In genomic region chr11:76350931-76351623, GRCm38 (mm10) we compare ENCODE assay signal across 15 mouse cellular contexts. TPM values are rescaled to one million over a fixed set of nuclear protein-coding genes. Genes with fewer than 3 reads are reported as not detected.
DNase-seq lines count a peak whose midpoint lies in the region; ATAC-seq lines count a peak whose summit lies in the region.
"Had no signal": no experiment of that assay in that cellular context is flagged by ENCODE, and none has a peak within 500 bp of the region (broad histone marks: within the 10 kb centered on the region; RNA-seq: fewer than 3 reads in every experiment).

No protein-coding gene starts in this region.

- no peak overlapping the region for H3K9ac ChIP-seq in forebrain, embryonic 16.5 days (replicated peaks; ENCODE audit: low read depth, low read length)
- H3K9ac ChIP-seq in midbrain, embryonic 13.5 days (replicated peaks) = no peak overlapping the region
- H3K9ac ChIP-seq: intestine, embryonic 15.5 days; lung, embryonic 14.5 days had no signal

- H3K27ac ChIP-seq in forebrain, embryonic 16.5 days (ENCODE audit: low read length) = peak overlapping the region; percentile 35
- H3K27ac ChIP-seq in midbrain, embryonic 13.5 days = peak overlapping the region; percentile 57
- H3K27ac ChIP-seq: intestine, embryonic 15.5 days had no signal

- no peak overlapping the region for H3K4me3 ChIP-seq in forebrain, embryonic 16.5 days (replicated peaks; ENCODE audit: low read length)
- H3K4me3 ChIP-seq in midbrain, embryonic 13.5 days (replicated peaks) = no peak overlapping the region
- H3K4me3 ChIP-seq: intestine, embryonic 15.5 days had no signal

- ATAC-seq in forebrain, embryonic 16.5 days = peak; percentile 68
- peak; percentile 49; the same call in 1 of the 2 replicates for ATAC-seq in midbrain, embryonic 13.5 days
- ATAC-seq in CD4-positive, CD25-positive, alpha-beta regulatory T cell, adult 4 months = no peak
- ATAC-seq: intestine, embryonic 15.5 days had no signal

- intact Hi-C loops in heart, postnatal 14 days (cut with DNase I) = no loop called here

- H3K9me3 ChIP-seq in forebrain, embryonic 16.5 days (ENCODE audit: control insufficient read depth, low read length) = no peaks in the 10 kb centered on the region
- H3K9me3 ChIP-seq in midbrain, embryonic 13.5 days = no peaks in the 10 kb centered on the region
- H3K9me3 ChIP-seq: intestine, embryonic 15.5 days had no signal

- no peaks in the 10 kb centered on the region for H3K36me3 ChIP-seq in forebrain, embryonic 16.5 days (ENCODE audit: control insufficient read depth, insufficient read depth)
- H3K36me3 ChIP-seq in midbrain, embryonic 13.5 days = no peaks in the 10 kb centered on the region
- H3K36me3 ChIP-seq: intestine, embryonic 15.5 days had no signal

- H3K4me1 ChIP-seq in forebrain, embryonic 16.5 days (replicated peaks; ENCODE audit: control insufficient read depth, insufficient read depth, low read length) = peaks cover 32% of the 10 kb centered on the region
- peaks cover 52% of the 10 kb centered on the region for H3K4me1 ChIP-seq in midbrain, embryonic 13.5 days (replicated peaks)

- no peaks in the 10 kb centered on the region for H3K27me3 ChIP-seq in forebrain, embryonic 16.5 days (replicated peaks; ENCODE audit: control insufficient read depth, insufficient read depth, low read length)
- H3K27me3 ChIP-seq in midbrain, embryonic 13.5 days = no peaks in the 10 kb centered on the region
- H3K27me3 ChIP-seq: intestine, embryonic 15.5 days had no signal

- H3K4me2 ChIP-seq in forebrain, embryonic 16.5 days (ENCODE audit: low read length) = no peak overlapping the region
- no peak overlapping the region for H3K4me2 ChIP-seq in midbrain, embryonic 13.5 days (replicated peaks)
- H3K4me2 ChIP-seq: heart, embryonic 11.5 days; intestine, embryonic 15.5 days; lung, embryonic 14.5 days had no signal

- peak; percentile 98 for DNase-seq in ES-CJ7 (ENCODE audit: low read depth, low spot score)
- DNase-seq in embryo, embryonic 10.5 days (ENCODE audit: low spot score) = peak; percentile 62
- DNase-seq in cerebellum, adult 18-20 months = no peak
- no peak for DNase-seq in heart, postnatal 14 days
- DNase-seq in gastrocnemius, postnatal 25 days = no peak
- DNase-seq: adrenal gland, adult 8-10 months; cerebellum, adult 2 months; layer of hippocampus, postnatal 36 days; lung, embryonic 14.5 days; thymus, adult 2 months had no signal

- WGBS in forebrain, embryonic 16.5 days = 9% methylated on average over 10 of the region's 10 CpGs
- WGBS in midbrain, embryonic 13.5 days = 8% methylated on average over 10 of the region's 10 CpGs

RNA-seq across cellular contexts. Expression of gene Nxn, which starts 47.9 kb away (rescaled TPM):
- polyA plus RNA-seq in forebrain, embryonic 16.5 days (2015; fragmentation: Nextera tagmentation; extraction: Ambion mirVana) = 14.5 and 15.6 TPM in 2 replicates
- 29.0 and 34.3 TPM in 2 replicates for polyA plus RNA-seq in midbrain, embryonic 13.5 days (2015; fragmentation: Nextera tagmentation; extraction: Ambion mirVana)
- 1 to 10 TPM; 1.3 to 2.0 TPM for polyA plus RNA-seq in CD4-positive, CD25-positive, alpha-beta regulatory T cell, adult 4 months (2017; shearing (Covaris generic))
- total RNA-seq in heart, postnatal 14 days (2021) = 10 to 100 TPM; 15.5 to 17.4 TPM
- total RNA-seq in gastrocnemius, postnatal 25 days (2021) = 10 to 100 TPM; 25.6 to 32.0 TPM

RNA-seq across cellular contexts. Expression of gene Timm22, which starts 55.7 kb away (rescaled TPM):
- 94.0 and 101 TPM in 2 replicates for polyA plus RNA-seq in forebrain, embryonic 16.5 days (2015; fragmentation: Nextera tagmentation; extraction: Ambion mirVana)
- 96.3 and 102 TPM in 2 replicates for polyA plus RNA-seq in midbrain, embryonic 13.5 days (2015; fragmentation: Nextera tagmentation; extraction: Ambion mirVana)
- 10 to 100 TPM; 55.6 to 64.4 TPM for polyA plus RNA-seq in CD4-positive, CD25-positive, alpha-beta regulatory T cell, adult 4 months (2017; shearing (Covaris generic))
- total RNA-seq in heart, postnatal 14 days (2021) = 10 to 100 TPM; 41.3 to 46.9 TPM
- 10 to 100 TPM; 40.4 to 40.8 TPM for total RNA-seq in gastrocnemius, postnatal 25 days (2021)

Comparison
In these comparisons a context has a peak if more than half of its experiments do, and no peak if none do; other contexts are left out.
1. DNase-seq: peak in ES-CJ7 (single experiment) and embryo, embryonic 10.5 days (single experiment); none in cerebellum, adult 18-20 months (0 of 2), heart, postnatal 14 days (0 of 2) and gastrocnemius, postnatal 25 days (single experiment).